ENCODE assay signal across 8 mouse cellular contexts in genomic region chrX:103821195-103821831, GRCm38 (mm10). TPM values are rescaled to one million over a fixed set of nuclear protein-coding genes. Genes with fewer than 3 reads are reported as not detected.
A peak's percentile ranks its signal among the peaks of the same experiment; 100 is the strongest.
DNase-seq lines count a peak whose midpoint lies in the region; ATAC-seq and TF ChIP-seq lines count a peak whose summit lies in the region.

No protein-coding gene starts in this region.

- TF ChIP-seq EP300 in ES-Bruce4 (IDR thresholded peaks at IDR 0.05; ENCODE audit: insufficient read depth, low read depth, low read length), result no peak

- H3K4me3 ChIP-seq in heart, embryonic 10.5 days, result peak overlapping the region; percentile 62
- peak overlapping the region; percentile 67 for H3K4me3 ChIP-seq in ES-Bruce4 (ENCODE audit: low read depth, low read length)
- peak overlapping the region; percentile 50 for H3K4me3 ChIP-seq in embryonic facial prominence, embryonic 12.5 days
- peak overlapping the region; percentile 58 for H3K4me3 ChIP-seq in intestine, embryonic 16.5 days (ENCODE audit: low read length)

- H3K9ac ChIP-seq in ES-Bruce4 (ENCODE audit: low read depth, poor library complexity, severe bottlenecking), result peak overlapping the region; percentile 43
- peak overlapping the region; percentile 44 for H3K9ac ChIP-seq in embryonic facial prominence, embryonic 12.5 days
- peak overlapping the region; percentile 66 for H3K9ac ChIP-seq in intestine, embryonic 16.5 days (ENCODE audit: low read depth, low read length)

- H3K36me3 ChIP-seq in heart, embryonic 10.5 days, result no peaks in the 10 kb centered on the region
- H3K36me3 ChIP-seq in ES-Bruce4 (ENCODE audit: control insufficient read depth, insufficient read depth, low read length, poor library complexity, severe bottlenecking), result no peaks in the 10 kb centered on the region
- H3K36me3 ChIP-seq in embryonic facial prominence, embryonic 12.5 days, result no peaks in the 10 kb centered on the region
- H3K36me3 ChIP-seq in intestine, embryonic 16.5 days (ENCODE audit: control insufficient read depth, insufficient read depth, low read length), result no peaks in the 10 kb centered on the region

- peak overlapping the region; percentile 73 for H3K4me2 ChIP-seq in embryonic facial prominence, embryonic 12.5 days (replicated peaks)
- H3K4me2 ChIP-seq in intestine, embryonic 16.5 days (ENCODE audit: low read depth, low read length), result peak overlapping the region; percentile 86

- 32% methylated on average over 37 of the region's 37 CpGs for WGBS in heart, embryonic 10.5 days
- 32% methylated on average over 36 of the region's 37 CpGs for WGBS in embryonic facial prominence, embryonic 12.5 days
- 23% methylated on average over 37 of the region's 37 CpGs for WGBS in intestine, embryonic 16.5 days

- no peak for TF ChIP-seq CTCF in ES-Bruce4 (IDR thresholded peaks at IDR 0.05; ENCODE audit: low read depth, low read length)

- no peaks in the 10 kb centered on the region for H3K9me3 ChIP-seq in heart, embryonic 10.5 days
- H3K9me3 ChIP-seq in ES-Bruce4 (replicated peaks; ENCODE audit: control insufficient read depth, insufficient read depth, low read length, poor library complexity, severe bottlenecking), result no peaks in the 10 kb centered on the region
- H3K9me3 ChIP-seq in embryonic facial prominence, embryonic 12.5 days, result no peaks in the 10 kb centered on the region
- no peaks in the 10 kb centered on the region for H3K9me3 ChIP-seq in intestine, embryonic 16.5 days (ENCODE audit: control insufficient read depth, low read length)

- H3K27me3 ChIP-seq in heart, embryonic 10.5 days (ENCODE audit: insufficient read depth, poor library complexity, severe bottlenecking), result peaks cover 83% of the 10 kb centered on the region
- H3K27me3 ChIP-seq in ES-Bruce4 (ENCODE audit: control insufficient read depth, insufficient read depth, low read length, poor library complexity, severe bottlenecking), result peaks cover 5% of the 10 kb centered on the region; the same call in 1 of the 2 replicates
- H3K27me3 ChIP-seq in embryonic facial prominence, embryonic 12.5 days, result peaks cover 52% of the 10 kb centered on the region
- H3K27me3 ChIP-seq in intestine, embryonic 16.5 days (replicated peaks; ENCODE audit: control insufficient read depth, insufficient read depth, low read length), result peaks cover 10% of the 10 kb centered on the region

- H3K4me1 ChIP-seq in heart, embryonic 10.5 days, result 0 out of 2 replicates have a peak, but pooled peaks cover 2% of the 10 kb centered on the region
- H3K4me1 ChIP-seq in ES-Bruce4 (ENCODE audit: control insufficient read depth, insufficient read depth, low read length), result no peaks in the 10 kb centered on the region
- no peaks in the 10 kb centered on the region for H3K4me1 ChIP-seq in embryonic facial prominence, embryonic 12.5 days
- no peaks in the 10 kb centered on the region for H3K4me1 ChIP-seq in intestine, embryonic 16.5 days (ENCODE audit: control insufficient read depth, insufficient read depth, low read length)

- peak; percentile 71 for ATAC-seq in embryonic facial prominence, embryonic 12.5 days (ENCODE audit: insufficient number of reproducible peaks, insufficient read depth, low FRiP score, low TSS enrichment)
- ATAC-seq in intestine, embryonic 16.5 days, result peak; percentile 52
- ATAC-seq in megakaryocyte progenitor cell, adult 5-6 weeks (replicated peaks; ENCODE audit: poor library complexity), result 0 out of 2 replicates have a peak, but pooled peaks have one; percentile 1
- ATAC-seq in erythroid progenitor cell, adult 5-6 weeks (replicated peaks; ENCODE audit: low FRiP score, poor library complexity, severe bottlenecking), result no peak

- TF ChIP-seq POLR2A in ES-Bruce4 (IDR thresholded peaks at IDR 0.05; ENCODE audit: insufficient read depth, low read length), result no peak

- H3K27ac ChIP-seq in heart, embryonic 10.5 days, result peak overlapping the region; percentile 83
- no peak overlapping the region for H3K27ac ChIP-seq in ES-Bruce4 (ENCODE audit: insufficient read depth, low read length)
- H3K27ac ChIP-seq in embryonic facial prominence, embryonic 12.5 days, result 0 out of 2 replicates have a peak overlapping the region, but pooled peaks have one; percentile 63
- no peak overlapping the region for H3K27ac ChIP-seq in intestine, embryonic 16.5 days (ENCODE audit: low read length)

- no peak for DNase-seq in heart, embryonic 10.5 days (ENCODE audit: low spot score)
- DNase-seq in heart, adult 8-10 months (ENCODE audit: low spot score), result no peak
- DNase-seq in right cerebral cortex, postnatal 36 days (ENCODE audit: low spot score in 2 of 2), result no peak

RNA-seq across cellular contexts. Expression of gene Slc16a2, which starts 0.5 kb away (rescaled TPM):
- 6.0 and 8.4 TPM in 2 replicates for polyA plus RNA-seq in heart, embryonic 10.5 days (2016; fragmentation: Nextera tagmentation; extraction: Ambion mirVana)
- total RNA-seq in heart, adult 8-10 months (2022), result 1 to 10 TPM; 6.1 to 7.3 (median 6.9) TPM
- 12.1 and 14.2 TPM in 2 replicates for polyA plus RNA-seq in ES-Bruce4 (2011; ENCODE audit: insufficient read depth, insufficient read length, low read depth, missing spikeins)
- polyA plus RNA-seq in embryonic facial prominence, embryonic 12.5 days (2016; fragmentation: Nextera tagmentation; extraction: Ambion mirVana), result 11.6 and 13.4 TPM in 2 replicates
- polyA plus RNA-seq in intestine, embryonic 16.5 days (2015; fragmentation: Nextera tagmentation; extraction: Ambion mirVana), result 6.5 and 6.9 TPM in 2 replicates
- total RNA-seq in megakaryocyte progenitor cell, adult 5-6 weeks (2015), result 0.20 TPM in 1 of 2 replicates, not detected in the other
- not detected in 2 replicates for total RNA-seq in megakaryocyte progenitor cell, adult 5-6 weeks (2017)
- total RNA-seq in erythroid progenitor cell, adult 5-6 weeks (2015; ENCODE audit: low replicate concordance), result 6.7 TPM in 1 of 2 replicates, not detected in the other
- 0.08 TPM in 1 of 2 replicates, not detected in the other for total RNA-seq in erythroid progenitor cell, adult 5-6 weeks (2017; ENCODE audit: low replicate concordance)

Comparison
In these comparisons a context has a peak if more than half of its experiments do, and no peak if none do; other contexts are left out.
1. H3K27ac ChIP-seq: peak in heart, embryonic 10.5 days (single experiment) and embryonic facial prominence, embryonic 12.5 days (single experiment); none in ES-Bruce4 (single experiment) and intestine, embryonic 16.5 days (single experiment).
2. Peak in every context shown above with its lines, with median percentiles within 50 percentile points of each other: H3K4me3 ChIP-seq and H3K9ac ChIP-seq.